Mouse (Mus musculus) embryonic facial prominence, embryonic 12.5 days (tissue): ENCODE data around the gene Cnot3. TPM values are rescaled to one million over a fixed set of nuclear protein-coding genes. Genes with fewer than 3 reads are reported as not detected.

Experiments
- microRNA-seq: library from miRNA; unstranded; fragments of <30 nt; microRNA quantifications from one replicate; pipeline ENCODE4, GENCODE M21; 2017
- polyA plus RNA-seq: library from polyadenylated mRNA; unstranded; fragments of >200 nt; fragmentation: Nextera tagmentation; extraction: Ambion mirVana; gene quantifications from 2 replicates; pipeline ENCODE4 v1.2.1, GENCODE M21; 2016

Gene Cnot3
- polyA plus RNA-seq, 1 experiment from 2014 or later = 66.1 TPM

Small RNA genes lying within 50 kb of the gene (microRNA-seq; reads per million reads assigned to microRNA genes)
- 3.3 reads per million, percentile 15 among the genes with 10 or more reads in this experiment for gene Mir3572

Other genes starting within 250 kb of the Cnot3 start
- gene Cacng6, start 221.1 kb upstream of the Cnot3 start, polyA plus RNA-seq = 1.7 and 2.2 TPM in 2 replicates
- gene Tarm1, start 142.6 kb upstream of the Cnot3 start, polyA plus RNA-seq = not detected in 2 replicates
- gene Oscar, start 29.1 kb upstream of the Cnot3 start, polyA plus RNA-seq = 0.22 and 0.23 TPM in 2 replicates
- gene Ndufa3, start 27.9 kb upstream of the Cnot3 start, polyA plus RNA-seq = 367 and 407 TPM in 2 replicates
- gene Tfpt, start 15.3 kb upstream of the Cnot3 start, polyA plus RNA-seq = 38.0 and 38.8 TPM in 2 replicates
- gene Prpf31, start 15.3 kb upstream of the Cnot3 start, polyA plus RNA-seq = 129 and 130 TPM in 2 replicates
- 23.4 and 24.6 TPM in 2 replicates for gene Leng1, start 20.6 kb downstream of the Cnot3 start, polyA plus RNA-seq
- 6.2 and 7.4 TPM in 2 replicates for gene Tmc4, start 32.3 kb downstream of the Cnot3 start, polyA plus RNA-seq
- 283 and 284 TPM in 2 replicates for gene Tsen34, start 47.6 kb downstream of the Cnot3 start, polyA plus RNA-seq
- gene Mboat7, start 48.3 kb downstream of the Cnot3 start, polyA plus RNA-seq = 58.3 and 60.8 TPM in 2 replicates
- gene Rps9, start 58.7 kb downstream of the Cnot3 start, polyA plus RNA-seq = 1,360 and 1,379 TPM in 2 replicates
- gene Pirb, start 75.1 kb downstream of the Cnot3 start, polyA plus RNA-seq = 0.08 TPM in 1 of 2 replicates, not detected in the other
- gene Gm15448, start 180.4 kb downstream of the Cnot3 start, polyA plus RNA-seq = not detected in 2 replicates
- 0.09 and 0.17 TPM in 2 replicates for gene Pira2, start 199.8 kb downstream of the Cnot3 start, polyA plus RNA-seq